Mouse (Mus musculus) brain, embryonic 14.5 days (tissue): ENCODE measurements at regions not wholly inside any gene's neighbourhood (a gene's known extent, or its start where the extent isn't known, plus 50 kb on each side); places are given as distances from the start of the nearest gene placed in this dataset.
A peak's percentile ranks its signal among the peaks of the same experiment; 100 is the strongest.

Source experiments
- DNase-seq: peaks from one replicate; pipeline ENCODE4 v3.0.0-alpha.2; 2011; ENCODE audit warnings: low read depth
- CTCF ChIP-seq: fragments of 200-500 bp; IDR thresholded peaks from 2 replicates; pipeline ENCODE4 v1.5.1; 2012; ENCODE audit warnings: inconsistent platforms, mild to moderate bottlenecking, moderate library complexity, borderline replicate concordance; ENCODE audit not compliant: insufficient read depth, insufficient read length; ENCODE audit errors: extremely low read depth
- POLR2A ChIP-seq: fragments of 200-500 bp; IDR thresholded peaks from 2 replicates; pipeline ENCODE4 v1.6.1; 2012; ENCODE audit warnings: mild to moderate bottlenecking, inconsistent platforms, borderline replicate concordance; ENCODE audit not compliant: poor library complexity, insufficient read depth, insufficient read length, severe bottlenecking; ENCODE audit errors: extremely low read depth

DNA sequence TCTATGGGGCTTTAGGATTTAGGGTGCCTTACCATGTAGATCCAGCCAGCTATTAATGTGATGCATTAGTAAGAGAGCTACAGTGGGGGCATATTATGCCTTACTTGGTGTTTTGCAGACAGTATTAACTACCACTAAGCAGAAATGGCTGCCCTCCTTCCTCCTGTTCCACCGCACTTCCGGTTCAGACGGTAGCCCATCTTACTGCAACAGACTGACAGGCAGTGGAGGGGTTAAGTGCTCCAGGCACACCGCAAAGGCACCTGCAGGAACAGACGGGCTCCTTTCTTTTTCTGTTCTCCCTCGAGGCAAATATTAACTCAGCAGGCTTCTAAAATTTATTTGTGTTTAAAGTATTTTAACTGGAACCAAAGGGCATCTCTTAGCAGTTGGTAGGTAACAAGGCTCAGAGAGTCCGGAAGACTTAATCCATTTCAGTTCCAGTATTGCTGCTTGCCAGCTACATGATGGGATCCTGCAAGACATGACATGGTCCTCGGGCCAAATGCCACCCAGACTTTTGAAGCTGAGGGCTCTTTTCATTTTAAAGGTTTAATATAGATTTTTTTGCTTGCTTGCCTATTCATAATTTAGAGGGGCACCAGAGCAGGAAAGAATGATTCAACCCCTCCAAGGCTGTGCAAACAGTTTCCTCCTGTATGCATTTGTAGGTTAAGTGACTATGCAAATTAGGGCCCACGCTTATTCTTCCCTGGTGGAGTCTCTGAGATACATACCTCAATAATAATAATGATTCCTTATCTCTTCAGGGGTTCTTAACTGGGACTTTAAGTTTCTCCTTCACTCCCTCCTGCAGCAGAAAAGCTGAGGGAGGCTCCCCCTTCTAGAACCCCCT is 177.7 kb downstream of the Emp1 start:
- no peak for TF ChIP-seq CTCF
- TF ChIP-seq POLR2A: no peak
- DNase-seq: peak; percentile 54

DNA sequence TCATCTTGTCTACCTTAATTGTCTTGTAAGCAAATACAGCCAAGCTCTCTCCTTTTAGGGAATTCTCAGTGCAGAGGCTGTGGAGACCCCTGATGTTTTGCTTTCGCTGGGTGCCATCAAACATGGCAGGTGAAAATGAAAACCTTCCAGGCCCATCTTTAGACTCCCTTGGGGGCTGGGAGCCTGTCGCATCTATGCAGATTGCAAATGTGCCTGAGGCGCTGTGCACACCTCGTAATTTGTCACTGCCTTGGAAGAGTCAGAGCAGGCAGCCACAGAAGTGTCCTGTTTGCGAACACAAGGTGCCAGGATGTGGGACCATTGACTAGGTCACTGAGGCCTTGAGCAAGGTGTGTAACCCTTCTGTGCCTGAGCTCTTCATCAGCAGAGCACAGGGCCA is 179.2 kb downstream of the Emp1 start:
- DNase-seq: peak; percentile 57
- TF ChIP-seq POLR2A: no peak
- no peak for TF ChIP-seq CTCF

DNA sequence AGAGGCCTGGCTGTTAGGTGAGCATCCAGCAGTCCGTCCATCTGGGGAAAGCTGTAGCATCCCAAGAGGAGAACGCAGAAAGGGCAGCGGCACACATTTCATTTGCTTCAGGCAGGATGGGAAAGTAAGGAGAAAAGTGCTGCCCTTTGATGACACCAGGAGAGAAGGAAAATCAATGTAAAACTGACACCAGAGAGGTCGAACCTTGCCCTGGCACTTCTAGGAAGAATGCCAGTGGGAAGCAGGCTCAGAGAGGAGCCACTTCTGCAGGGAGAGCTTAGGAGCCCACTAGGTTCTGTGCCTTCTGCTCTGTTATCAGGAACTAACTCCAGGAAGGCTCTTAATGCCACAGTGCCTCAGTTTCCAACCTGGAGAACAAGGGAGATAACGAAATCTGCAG is 180.0 kb downstream of the Emp1 start:
- no peak for DNase-seq
- TF ChIP-seq POLR2A: no peak
- no peak for TF ChIP-seq CTCF

DNA sequence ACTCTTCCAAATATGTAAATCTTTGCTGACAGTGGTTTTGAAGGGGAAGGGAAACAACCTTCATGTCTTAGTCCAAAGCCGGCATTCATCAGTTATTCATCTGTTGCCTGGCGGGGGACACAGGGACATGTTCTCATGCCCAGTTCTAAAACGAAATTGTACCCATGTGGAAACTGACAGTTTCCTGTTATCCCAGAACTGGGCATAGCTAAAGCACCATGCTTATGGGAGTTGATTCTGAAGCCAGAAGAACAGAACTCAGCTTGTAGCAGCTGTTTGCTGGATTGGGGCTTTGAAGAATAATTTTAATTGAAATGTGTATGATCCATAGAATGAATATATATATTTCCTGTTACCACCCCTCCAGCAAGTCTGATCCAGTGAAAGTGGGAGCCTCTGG is 181.0 kb downstream of the Emp1 start:
- TF ChIP-seq POLR2A (no peak), CTCF (no peak)
- peak; percentile 53 for DNase-seq

DNA sequence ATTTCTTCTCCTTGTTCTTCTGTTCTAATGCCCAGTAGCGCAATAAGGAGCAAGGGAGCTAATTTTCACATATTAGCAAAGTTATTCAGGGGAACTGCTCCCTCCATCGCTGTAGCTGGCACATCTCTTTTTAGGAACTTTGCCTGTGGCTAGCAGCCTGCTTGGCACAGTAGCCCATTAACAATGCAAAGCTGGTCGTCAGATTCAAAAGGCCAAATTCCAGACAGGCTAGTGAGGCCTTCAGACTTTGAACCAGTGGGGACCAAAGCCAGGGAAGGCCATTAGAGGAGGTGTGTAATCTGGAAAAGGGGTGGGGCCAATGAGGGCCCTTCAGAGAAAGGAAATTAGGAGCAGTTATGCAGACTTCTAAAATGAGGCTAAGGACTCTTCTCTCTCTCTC is 181.5 kb downstream of the Emp1 start:
- TF ChIP-seq POLR2A (no peak), CTCF (no peak)
- peak; percentile 83 for DNase-seq

DNA sequence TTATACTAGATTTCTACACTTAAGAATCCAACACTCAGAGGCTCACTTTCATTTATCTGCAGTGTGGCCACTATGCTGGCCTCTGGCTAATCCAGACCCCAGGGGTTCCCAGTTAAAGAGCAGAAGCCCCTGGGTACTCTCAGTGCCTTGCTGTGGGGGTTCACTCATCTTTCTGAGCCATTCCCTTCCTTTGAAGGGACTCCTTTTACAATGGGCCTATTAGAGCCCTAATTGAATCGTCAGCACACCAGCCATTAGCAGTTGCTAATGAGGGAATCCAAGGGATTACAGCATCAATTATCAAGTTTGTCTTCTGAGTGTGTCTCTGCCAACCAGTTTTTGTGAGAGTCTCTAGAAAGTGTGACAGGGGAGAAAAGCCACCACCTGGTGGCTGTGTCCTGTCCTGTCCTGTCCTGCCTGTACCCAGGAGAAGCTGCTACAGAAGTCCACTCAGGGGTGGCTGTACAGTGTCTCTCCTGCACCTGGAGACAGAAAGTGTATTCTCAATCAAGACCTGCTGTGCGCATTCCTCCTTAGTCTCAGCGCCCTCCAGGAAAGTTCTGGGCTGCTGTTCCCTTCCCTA is 188.1 kb downstream of the Emp1 start:
- DNase-seq: peak; percentile 91
- TF ChIP-seq POLR2A (no peak), CTCF (no peak)

DNA sequence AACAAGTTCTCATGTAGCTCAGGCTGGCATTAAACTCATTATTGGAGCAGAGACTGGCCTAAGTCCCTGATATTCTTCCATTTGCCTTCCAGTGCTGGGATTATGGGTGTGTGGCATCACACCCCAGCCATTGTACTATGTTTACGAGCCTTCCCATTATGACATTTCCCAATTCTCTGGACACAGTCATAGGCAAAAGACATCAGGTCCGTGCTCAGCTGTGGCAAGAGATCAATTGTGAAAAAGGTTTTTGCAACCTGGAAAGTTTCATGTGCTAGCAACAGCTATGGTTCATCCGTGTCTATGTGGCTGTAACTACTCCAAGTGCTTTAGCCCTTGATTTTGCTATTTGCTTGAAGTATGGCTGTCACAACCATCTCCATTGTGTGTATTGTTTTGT is 190.1 kb downstream of the Emp1 start:
- no peak for DNase-seq
- TF ChIP-seq CTCF (no peak), POLR2A (no peak)

DNA sequence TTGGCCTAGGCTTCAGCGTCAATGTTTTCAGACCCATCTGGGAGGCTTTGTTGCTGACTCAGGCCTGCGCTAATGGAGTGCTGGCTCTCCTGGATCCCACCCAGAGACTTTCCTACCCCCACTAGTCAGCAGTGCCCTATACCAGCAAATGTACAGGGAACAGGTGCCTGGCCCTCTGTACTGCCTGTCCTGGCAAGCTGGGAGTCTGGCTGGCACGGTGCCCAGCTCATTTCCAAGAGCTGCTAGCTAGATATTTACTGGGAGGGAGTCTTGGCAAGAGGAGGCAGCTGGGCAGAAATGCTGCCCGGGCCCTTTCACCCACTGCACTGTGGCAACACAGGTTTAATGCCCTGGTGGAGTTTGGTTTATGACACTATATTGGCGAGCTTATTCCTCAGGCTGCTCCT is 197.2 kb downstream of the Emp1 start:
- DNase-seq: peak; percentile 99
- no peak for TF ChIP-seq POLR2A
- no peak for TF ChIP-seq CTCF

DNA sequence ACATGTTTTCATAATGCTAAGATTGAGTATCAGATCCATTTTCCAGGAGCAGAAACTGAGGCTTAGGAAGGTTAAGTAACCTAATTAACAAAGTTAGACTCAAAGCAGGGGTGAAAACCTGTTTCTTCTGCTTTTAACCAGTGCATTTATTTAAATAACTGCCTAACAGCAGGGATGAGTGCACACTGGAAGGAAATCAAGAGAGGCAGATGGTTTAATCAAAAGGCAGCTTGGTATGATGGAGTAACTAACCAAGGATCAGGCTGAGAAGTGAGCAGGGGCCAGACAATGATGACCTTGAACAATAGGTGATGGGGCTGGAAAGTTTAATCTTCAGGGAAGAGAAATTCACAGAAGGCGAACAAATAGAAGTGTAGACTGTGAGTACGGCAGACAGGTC is 199.9 kb downstream of the Emp1 start:
- peak; percentile 77 for DNase-seq
- no peak for TF ChIP-seq CTCF
- TF ChIP-seq POLR2A: no peak

DNA sequence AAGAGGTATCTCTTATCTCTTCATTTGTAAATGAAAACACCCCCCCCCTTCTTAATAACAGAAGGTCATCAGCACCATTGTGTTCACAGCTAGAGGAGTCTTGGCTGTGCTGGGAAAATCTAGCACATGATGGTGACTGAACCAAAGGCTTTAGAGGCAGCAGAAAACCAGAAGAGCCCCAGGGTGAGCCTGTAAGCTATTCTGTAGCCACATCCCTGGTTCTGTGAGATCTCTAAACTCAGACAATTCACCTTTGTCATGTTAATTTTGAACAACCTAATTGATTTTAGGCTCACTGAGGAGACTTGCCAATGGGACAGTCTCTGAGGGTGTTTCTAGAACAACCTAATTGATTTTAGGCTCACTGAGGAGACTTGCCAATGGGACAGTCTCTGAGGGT is 201.4 kb downstream of the Emp1 start:
- TF ChIP-seq POLR2A: no peak
- peak; percentile 13 for DNase-seq

DNA sequence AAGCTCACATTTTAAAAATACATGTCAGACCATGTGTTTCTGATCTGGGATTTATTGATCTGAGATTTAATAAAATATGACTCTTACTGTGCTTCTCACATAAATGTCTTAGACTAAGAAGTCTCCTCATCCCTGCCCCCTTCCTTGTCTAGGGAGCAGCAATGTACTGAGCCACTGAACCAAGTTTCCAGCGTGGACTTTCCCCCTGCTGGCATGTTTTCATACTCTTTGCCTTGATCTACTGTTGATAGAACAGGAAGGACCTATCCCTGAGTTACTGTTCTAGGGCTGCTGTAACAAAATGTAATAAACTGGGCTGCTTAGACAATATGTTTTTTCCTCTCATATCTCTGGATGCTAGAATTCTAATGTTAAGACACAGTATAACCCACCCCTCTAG is 206.7 kb downstream of the Emp1 start:
- DNase-seq: no peak
- TF ChIP-seq POLR2A (no peak), CTCF (no peak)

DNA sequence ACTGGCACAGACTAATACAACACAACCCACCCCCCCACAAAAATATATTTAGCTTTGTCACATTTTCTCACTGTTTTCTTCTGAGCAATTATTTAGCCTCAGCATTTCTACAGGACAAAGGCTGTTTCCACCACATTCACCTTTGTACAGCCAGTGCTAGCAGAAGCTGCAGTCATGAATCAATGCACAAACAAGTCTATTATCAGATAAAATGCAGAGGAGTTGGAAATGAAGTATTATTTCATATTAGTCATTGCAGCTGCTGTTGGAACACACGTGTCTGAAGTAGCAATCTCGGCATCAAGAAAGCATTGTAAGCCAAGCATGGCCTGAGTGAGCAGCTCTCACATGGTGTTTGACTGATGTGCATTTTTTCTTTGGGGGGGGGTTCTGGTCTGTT is 212.9 kb downstream of the Emp1 start:
- no peak for DNase-seq
- TF ChIP-seq CTCF (no peak), POLR2A (no peak)
